ENCODE assay signal across 9 mouse cellular contexts in genomic region chr14:18468611-18469010, GRCm38 (mm10).
DNase-seq lines count a peak whose midpoint lies in the region; ATAC-seq lines count a peak whose summit lies in the region.
"Had no signal": no experiment of that assay in that cellular context is flagged by ENCODE, and none has a peak within 500 bp of the region (broad histone marks: within the 10 kb centered on the region; RNA-seq: fewer than 3 reads in every experiment).

No protein-coding gene starts in this region.

- H3K9ac ChIP-seq in heart, embryonic 12.5 days, result no peak overlapping the region

- no peak overlapping the region for H3K4me3 ChIP-seq in heart, embryonic 12.5 days

- ATAC-seq in heart, embryonic 12.5 days (ENCODE audit: insufficient number of reproducible peaks, low FRiP score), result no peak

- no peak overlapping the region for H3K4me2 ChIP-seq in heart, embryonic 12.5 days

- WGBS in heart, embryonic 12.5 days, result 71% methylated on average over 3 of the region's 3 CpGs

- DNase-seq in heart, adult 11 months, result peak; percentile 96
- DNase-seq in 3134 (ENCODE audit: extremely low read depth, insufficient read length, low spot score), result peak; percentile 59
- peak; percentile 75 for DNase-seq in brain, adult 2 months (ENCODE audit: low read depth, low spot score)
- peak; percentile 48 for DNase-seq in gastrocnemius, postnatal 25 days
- no peak for DNase-seq in natural killer cell, adult 2 months (ENCODE audit: low spot score in 2 of 2)
- DNase-seq in neural tube, embryonic 10.5 days (ENCODE audit: extremely low spot score, low spot score), result no peak
- no peak for DNase-seq in spleen, adult 12 weeks (ENCODE audit: low spot score)

- no peaks in the 10 kb centered on the region for H3K27me3 ChIP-seq in heart, embryonic 12.5 days (replicated peaks)

- H3K36me3 ChIP-seq in heart, embryonic 12.5 days, result no peaks in the 10 kb centered on the region

- H3K4me1 ChIP-seq in heart, embryonic 12.5 days (replicated peaks), result no peaks in the 10 kb centered on the region

- H3K9me3 ChIP-seq in heart, embryonic 12.5 days (replicated peaks), result no peaks in the 10 kb centered on the region

- H3K27ac ChIP-seq in heart, embryonic 12.5 days (ENCODE audit: poor library complexity, severe bottlenecking), result no peak overlapping the region
- H3K27ac ChIP-seq: macrophage had no signal

Comparison
In these comparisons a context has a peak if more than half of its experiments do, and no peak if none do; other contexts are left out.
1. DNase-seq: peak in heart, adult 11 months (single experiment), 3134 (single experiment), brain, adult 2 months (single experiment) and gastrocnemius, postnatal 25 days (single experiment); none in natural killer cell, adult 2 months (0 of 2), neural tube, embryonic 10.5 days (single experiment) and spleen, adult 12 weeks (single experiment).